Comparison of ENCODE assay signal across 8 mouse cellular contexts in genomic region chr11:98940776-98941175, GRCm38 (mm10). TPM values are rescaled to one million over a fixed set of nuclear protein-coding genes. Genes with fewer than 3 reads are reported as not detected.
DNase-seq lines count a peak whose midpoint lies in the region; ATAC-seq lines count a peak whose summit lies in the region.

No protein-coding gene starts in this region.

- H3K4me2 ChIP-seq in kidney, embryonic 15.5 days: peak overlapping the region; percentile 86
- H3K4me2 ChIP-seq in heart, embryonic 15.5 days: peak overlapping the region; percentile 83
- H3K4me2 ChIP-seq in liver, embryonic 15.5 days: peak overlapping the region; percentile 68

- DNase-seq in kidney, adult 11 months: no peak
- peak; percentile 72 for DNase-seq in cerebellum, adult 9-11 months
- DNase-seq in testis, postnatal 14 days (ENCODE audit: low spot score): no peak
- no peak for DNase-seq in urinary bladder, adult 2 months (ENCODE audit: low spot score)
- DNase-seq in ovary, adult 18-20 months (ENCODE audit: low spot score): no peak

- WGBS in kidney, embryonic 15.5 days: 29% methylated on average over 3 of the region's 3 CpGs
- WGBS in heart, embryonic 15.5 days: 16% methylated on average over 3 of the region's 3 CpGs
- WGBS in liver, embryonic 15.5 days (ENCODE audit: insufficient replicate concordance): 39% methylated on average over 3 of the region's 3 CpGs

- peak overlapping the region; percentile 75 for H3K4me3 ChIP-seq in kidney, embryonic 15.5 days (replicated peaks)
- peak overlapping the region; percentile 80 for H3K4me3 ChIP-seq in heart, embryonic 15.5 days
- peak overlapping the region; percentile 49; the same call in 1 of the 2 replicates for H3K4me3 ChIP-seq in liver, embryonic 15.5 days (replicated peaks)

- peak overlapping the region; percentile 53 for H3K9ac ChIP-seq in kidney, embryonic 15.5 days
- peak overlapping the region; percentile 85 for H3K9ac ChIP-seq in heart, embryonic 15.5 days
- no peak overlapping the region for H3K9ac ChIP-seq in liver, embryonic 15.5 days

- peak overlapping the region; percentile 98 for H3K27ac ChIP-seq in kidney, embryonic 15.5 days
- peak overlapping the region; percentile 99 for H3K27ac ChIP-seq in heart, embryonic 15.5 days
- peak overlapping the region; percentile 77; the same call in 1 of the 2 replicates for H3K27ac ChIP-seq in liver, embryonic 15.5 days (replicated peaks)

- no peaks in the 10 kb centered on the region for H3K27me3 ChIP-seq in kidney, embryonic 15.5 days
- no peaks in the 10 kb centered on the region for H3K27me3 ChIP-seq in heart, embryonic 15.5 days
- peaks cover 53% of the 10 kb centered on the region for H3K27me3 ChIP-seq in liver, embryonic 15.5 days

- no peaks in the 10 kb centered on the region for H3K36me3 ChIP-seq in kidney, embryonic 15.5 days
- no peaks in the 10 kb centered on the region for H3K36me3 ChIP-seq in heart, embryonic 15.5 days
- H3K36me3 ChIP-seq in liver, embryonic 15.5 days (replicated peaks): no peaks in the 10 kb centered on the region

- ATAC-seq in kidney, embryonic 15.5 days (replicated peaks; ENCODE audit: low FRiP score): no peak
- ATAC-seq in heart, embryonic 15.5 days (replicated peaks; ENCODE audit: insufficient number of reproducible peaks, insufficient read depth, low FRiP score, low read depth): no peak
- ATAC-seq in liver, embryonic 15.5 days (ENCODE audit: insufficient read depth): no peak

- no peaks in the 10 kb centered on the region for H3K9me3 ChIP-seq in kidney, embryonic 15.5 days (replicated peaks)
- H3K9me3 ChIP-seq in heart, embryonic 15.5 days (replicated peaks): no peaks in the 10 kb centered on the region
- no peaks in the 10 kb centered on the region for H3K9me3 ChIP-seq in liver, embryonic 15.5 days (replicated peaks)

- peaks cover 95% of the 10 kb centered on the region for H3K4me1 ChIP-seq in kidney, embryonic 15.5 days
- H3K4me1 ChIP-seq in heart, embryonic 15.5 days (replicated peaks): peaks cover 90% of the 10 kb centered on the region
- H3K4me1 ChIP-seq in liver, embryonic 15.5 days (replicated peaks): peaks cover 99% of the 10 kb centered on the region

RNA-seq across cellular contexts. Expression of gene Rara, which starts 13.2 kb away (rescaled TPM):
- polyA plus RNA-seq in kidney, embryonic 15.5 days (2015; fragmentation: Nextera tagmentation; extraction: Ambion mirVana): 29.3 and 32.1 TPM in 2 replicates
- polyA plus RNA-seq in heart, embryonic 15.5 days (2015; fragmentation: Nextera tagmentation; extraction: Ambion mirVana): 26.2 and 31.0 TPM in 2 replicates
- polyA plus RNA-seq in liver, embryonic 15.5 days (2015; fragmentation: Nextera tagmentation; extraction: Ambion mirVana): 4.4 and 4.5 TPM in 2 replicates
- polyA plus RNA-seq in urinary bladder, adult 2 months (2012; rRNA removed): 8.5 and 13.7 TPM in 2 replicates

RNA-seq across cellular contexts. Expression of gene Cdc6, which starts 33.2 kb away (rescaled TPM):
- 36.3 and 39.1 TPM in 2 replicates for polyA plus RNA-seq in kidney, embryonic 15.5 days (2015; fragmentation: Nextera tagmentation; extraction: Ambion mirVana)
- polyA plus RNA-seq in heart, embryonic 15.5 days (2015; fragmentation: Nextera tagmentation; extraction: Ambion mirVana): 14.2 and 20.4 TPM in 2 replicates
- 54.6 and 58.0 TPM in 2 replicates for polyA plus RNA-seq in liver, embryonic 15.5 days (2015; fragmentation: Nextera tagmentation; extraction: Ambion mirVana)
- polyA plus RNA-seq in urinary bladder, adult 2 months (2012; rRNA removed): 2.7 and 3.8 TPM in 2 replicates

RNA-seq across cellular contexts. Expression of gene Gjd3, which starts 42.0 kb away (rescaled TPM):
- polyA plus RNA-seq in kidney, embryonic 15.5 days (2015; fragmentation: Nextera tagmentation; extraction: Ambion mirVana): 0.48 and 0.51 TPM in 2 replicates
- 3.6 and 4.4 TPM in 2 replicates for polyA plus RNA-seq in heart, embryonic 15.5 days (2015; fragmentation: Nextera tagmentation; extraction: Ambion mirVana)
- polyA plus RNA-seq in liver, embryonic 15.5 days (2015; fragmentation: Nextera tagmentation; extraction: Ambion mirVana): not detected in 2 replicates
- polyA plus RNA-seq in urinary bladder, adult 2 months (2012; rRNA removed): 0.55 and 0.87 TPM in 2 replicates
